Mouse (Mus musculus) limb, embryonic 14.5 days (tissue): ENCODE measurements at regions not wholly inside any gene's neighbourhood (a gene's known extent, or its start where the extent isn't known, plus 50 kb on each side); places are given as distances from the start of the nearest gene placed in this dataset.

Source experiments
- ATAC-seq: fragments of 200-750 bp; cut with Nextera tagmentation; 2 replicates; pipeline ENCODE4 v1.8.0; 2017; ENCODE audit warnings: low read depth, moderate number of reproducible peaks, moderate TSS enrichment; ENCODE audit not compliant: low FRiP score
- DNase-seq: peaks from one replicate; pipeline ENCODE4 v3.0.0-alpha.2; 2015; ENCODE audit warnings: low spot score
- H3K27ac ChIP-seq: fragments of 300-500 bp; sonication (generic); replicated peaks from 2 replicates; pipeline ENCODE4 v1.5.1; 2014; ENCODE audit warnings: low read depth, mild to moderate bottlenecking, low read length, moderate library complexity, mixed read lengths
- H3K27me3 ChIP-seq: fragments of 300-500 bp; sonication (generic); 2 replicates; pipeline ENCODE4 v1.6.1; 2014; ENCODE audit warnings: low read length, mixed read lengths; ENCODE audit not compliant: control insufficient read depth, insufficient read depth
- H3K36me3 ChIP-seq: fragments of 300-500 bp; sonication (generic); 2 replicates; pipeline ENCODE4 v1.6.1; 2014; ENCODE audit warnings: mild to moderate bottlenecking, low read length, moderate library complexity, mixed read lengths; ENCODE audit not compliant: control insufficient read depth, insufficient read depth
- H3K4me1 ChIP-seq: fragments of 300-500 bp; sonication (generic); 2 replicates; pipeline ENCODE4 v1.6.1; 2014; ENCODE audit warnings: antibody characterized with exemption, low read length, mixed read lengths; ENCODE audit not compliant: control insufficient read depth, insufficient read depth
- H3K4me2 ChIP-seq: fragments of 300-500 bp; sonication (generic); replicated peaks from 2 replicates; pipeline ENCODE4 v1.6.1; 2014; ENCODE audit warnings: low read depth, mild to moderate bottlenecking, low read length, moderate library complexity; ENCODE audit not compliant: severe bottlenecking
- H3K4me3 ChIP-seq: fragments of 300-500 bp; sonication (generic); replicated peaks from 2 replicates; pipeline ENCODE4 v1.5.1; 2014; ENCODE audit warnings: low read length
- H3K9ac ChIP-seq: fragments of 300-500 bp; sonication (generic); 2 replicates; pipeline ENCODE4 v1.6.1; 2014; ENCODE audit warnings: mild to moderate bottlenecking, low read depth, low read length, moderate library complexity; ENCODE audit not compliant: severe bottlenecking
- H3K9me3 ChIP-seq: fragments of 300-500 bp; sonication (generic); 2 replicates; pipeline ENCODE4 v1.6.1; 2016; ENCODE audit warnings: low read length; ENCODE audit not compliant: control insufficient read depth
- POLR2A ChIP-seq: fragments of 200-500 bp; IDR thresholded peaks from 2 replicates; pipeline ENCODE4 v1.8.0; 2012; ENCODE audit warnings: inconsistent platforms, mild to moderate bottlenecking, moderate library complexity, borderline replicate concordance; ENCODE audit not compliant: insufficient read depth, insufficient read length; ENCODE audit errors: extremely low read depth
- WGBS: fragments of 180-500 bp; shearing (Covaris S2); extraction: QIAGEN DNeasy Blood & Tissue Kit; methylation state at CpG from one replicate; pipeline ENCODE4 v1.1.7; 2014; 5-methylcytosine and 5-hydroxymethylcytosine counted together

GRCm38 (mm10) chr7:72837992-72838655, 531.7 kb upstream of the Mctp2 start:
- Histone ChIP-seq H3K4me1 (peaks cover 5% of the 10 kb centered on the region; the same call in 1 of the 2 replicates), H3K27ac (no peak overlapping the region), H3K4me3 (no peak overlapping the region), H3K4me2 (no peak overlapping the region), H3K9ac (no peak overlapping the region), H3K27me3 (no peaks in the 10 kb centered on the region), H3K9me3 (no peaks in the 10 kb centered on the region), H3K36me3 (no peaks in the 10 kb centered on the region)
- WGBS: 27% methylated on average over 6 of the region's 6 CpGs
- TF ChIP-seq POLR2A: no peak
- ATAC-seq: no peak
- no peak for DNase-seq

- Histone ChIP-seq H3K4me1 (no peaks in the 10 kb centered on the region), H3K27ac (no peak overlapping the region), H3K4me2 (no peak overlapping the region), H3K9me3 (no peaks in the 10 kb centered on the region), H3K4me3 (no peak overlapping the region), H3K36me3 (no peaks in the 10 kb centered on the region), H3K9ac (no peak overlapping the region), H3K27me3 (no peaks in the 10 kb centered on the region)
- TF ChIP-seq POLR2A: no peak
- WGBS: 89% methylated on average over 1 of the region's 1 CpGs
- ATAC-seq: no peak
- DNase-seq: no peak
Observed at GRCm38 (mm10) chr7:72851346-72851745, 524.0 kb upstream of the Rgma start.

GRCm38 (mm10) chr7:72854501-72855002, 520.8 kb upstream of the Rgma start:
- no peak for DNase-seq
- H3K4me2 ChIP-seq: no peak overlapping the region
- H3K4me1 ChIP-seq: no peaks in the 10 kb centered on the region
- no peak for TF ChIP-seq POLR2A
- no peak overlapping the region for H3K27ac ChIP-seq
- H3K9me3 ChIP-seq: no peaks in the 10 kb centered on the region
- no peak for ATAC-seq
- H3K36me3 ChIP-seq: no peaks in the 10 kb centered on the region
- no peak overlapping the region for H3K9ac ChIP-seq
- H3K4me3 ChIP-seq: no peak overlapping the region
- H3K27me3 ChIP-seq: no peaks in the 10 kb centered on the region
- 68% methylated on average over 2 of the region's 2 CpGs for WGBS

- Histone ChIP-seq H3K4me1 (peaks cover 10% of the 10 kb centered on the region; the same call in 1 of the 2 replicates), H3K36me3 (no peaks in the 10 kb centered on the region), H3K4me2 (no peak overlapping the region), H3K27me3 (no peaks in the 10 kb centered on the region), H3K4me3 (no peak overlapping the region), H3K9me3 (no peaks in the 10 kb centered on the region), H3K9ac (no peak overlapping the region), H3K27ac (no peak overlapping the region)
- no peak for TF ChIP-seq POLR2A
- no peak for DNase-seq
- no peak for ATAC-seq
- 58% methylated on average over 6 of the region's 6 CpGs for WGBS
Observed at GRCm38 (mm10) chr7:72866966-72867754, 508.1 kb upstream of the Rgma start.

GRCm38 (mm10) chr7:72869068-72869467, 506.2 kb upstream of the Rgma start:
- H3K4me2 ChIP-seq: no peak overlapping the region
- H3K9ac ChIP-seq: no peak overlapping the region
- no peak overlapping the region for H3K4me3 ChIP-seq
- no peaks in the 10 kb centered on the region for H3K27me3 ChIP-seq
- WGBS: 56% methylated on average over 4 of the region's 4 CpGs
- no peak for DNase-seq
- no peak for TF ChIP-seq POLR2A
- no peak for ATAC-seq
- H3K9me3 ChIP-seq: no peaks in the 10 kb centered on the region
- H3K4me1 ChIP-seq: peaks cover 10% of the 10 kb centered on the region; the same call in 1 of the 2 replicates
- H3K36me3 ChIP-seq: no peaks in the 10 kb centered on the region
- H3K27ac ChIP-seq: no peak overlapping the region
